Mouse (Mus musculus): ENCODE data around the gene Epb42.

Epb42 gene

DNA sequence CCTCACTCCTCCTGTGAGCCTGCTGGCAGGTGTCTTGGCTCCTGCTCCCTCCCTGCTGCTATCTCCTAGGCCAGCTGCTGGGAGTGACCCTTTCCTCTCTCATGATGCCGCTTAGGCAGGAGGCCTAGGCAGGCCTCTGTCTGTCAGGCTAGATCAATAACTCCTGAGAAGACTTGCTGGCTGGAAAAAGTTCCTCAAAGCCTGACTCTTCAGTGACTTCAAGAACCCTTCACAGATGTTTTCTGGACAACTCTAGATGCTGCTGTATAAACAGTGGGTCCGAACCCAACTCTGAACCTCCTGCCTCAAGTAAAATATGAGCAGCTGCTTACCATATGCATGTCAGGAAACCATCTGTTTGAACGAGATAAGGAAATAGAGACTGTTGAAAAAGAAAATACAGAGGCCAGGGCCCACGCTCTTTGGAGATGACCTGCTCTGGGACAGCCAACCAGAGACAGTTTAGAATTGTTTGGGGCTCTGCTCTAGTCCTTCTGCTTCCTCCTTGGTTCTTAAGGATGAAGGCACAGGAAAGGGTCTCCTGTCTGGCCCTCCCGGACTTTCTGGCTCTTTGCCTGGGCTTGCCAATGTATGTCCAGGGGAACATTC lies at the start of gene Epb42:
TSS of gene Epb42 (minus strand) at position 340 of the 609 bp plus-strand sequence.
- in situ Hi-C loops (cut with MboI, MseI) = loop anchor here in 1 of 2 experiments (10.0 kb wide), 1 partner anchor 982 kb away; no protein-coding TSS in a partner anchor

GRCm38 (mm10) chr2:121085480-121086185 lies 48.8 kb upstream of the Epb42 start, which contains the start of gene Tgm5:
Gene Tgm5 (minus strand): TSS chr2:121085841.
- in situ Hi-C loops (cut with MboI, MseI) = loop anchor here in 1 of 2 experiments (5.0 kb wide), 1 partner anchor 43 kb away; no protein-coding TSS in a partner anchor

- in situ Hi-C loops (cut with MboI, MseI) = no loop called here
Observed at GRCm38 (mm10) chr2:121082626-121083025, 45.8 kb upstream of the Epb42 start.

DNA sequence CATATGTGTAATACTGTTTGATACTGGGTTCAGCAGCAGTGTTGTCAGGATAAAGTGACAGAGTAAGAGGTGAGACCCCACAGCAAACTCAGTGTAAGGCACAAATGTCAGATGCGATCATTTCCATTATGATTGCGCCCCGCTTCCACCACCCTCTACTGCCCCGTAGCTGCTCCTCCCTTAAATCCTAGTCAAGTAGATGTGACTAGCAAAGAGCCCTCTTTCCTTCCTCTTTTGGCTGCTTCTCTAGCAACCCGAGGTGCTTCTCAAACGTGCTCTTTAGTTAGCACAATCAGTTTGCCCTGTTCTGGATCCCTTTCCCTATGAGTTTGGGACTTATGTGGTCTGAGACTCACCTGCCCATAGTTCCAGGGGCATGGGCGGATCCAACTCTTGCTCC lies 37.9 kb upstream of the Epb42 start:
- in situ Hi-C loops (cut with MboI, MseI) = no loop called here

DNA sequence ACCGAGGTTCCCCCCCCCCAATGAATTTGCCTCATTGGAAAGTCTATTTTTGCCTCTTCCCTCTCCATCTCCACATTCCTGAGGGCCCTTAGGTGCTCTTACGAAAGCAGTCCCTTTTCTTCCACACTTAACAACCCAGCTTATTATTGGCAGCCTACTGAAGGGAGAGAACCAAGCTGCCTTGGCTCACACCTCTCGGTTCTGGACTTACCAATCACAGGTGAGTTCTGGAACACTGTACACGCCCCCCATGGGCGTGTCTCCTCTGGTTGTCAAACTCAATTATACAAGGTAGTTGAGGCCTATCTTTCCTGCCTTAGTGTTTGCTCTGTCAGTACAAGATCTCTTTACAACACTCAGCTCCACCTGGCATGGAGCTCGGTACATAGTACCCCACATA lies 35.0 kb upstream of the Epb42 start:
- in situ Hi-C loops (cut with MboI, MseI) = no loop called here

GRCm38 (mm10) chr2:121069506-121069905 lies 32.6 kb upstream of the Epb42 start:
- in situ Hi-C loops (cut with MboI, MseI) = no loop called here

- in situ Hi-C loops (cut with MboI, MseI) = no loop called here
Observed at GRCm38 (mm10) chr2:121067116-121067515, 30.2 kb upstream of the Epb42 start.

- in situ Hi-C loops (cut with MboI, MseI) = no loop called here
Observed at GRCm38 (mm10) chr2:121061315-121061714, 24.4 kb upstream of the Epb42 start.

- in situ Hi-C loops (cut with MboI, MseI) = no loop called here
Observed at GRCm38 (mm10) chr2:121057997-121058396, 21.1 kb upstream of the Epb42 start.

- in situ Hi-C loops (cut with MboI, MseI) = no loop called here
Observed at GRCm38 (mm10) chr2:121055915-121056314, 19.0 kb upstream of the Epb42 start.

DNA sequence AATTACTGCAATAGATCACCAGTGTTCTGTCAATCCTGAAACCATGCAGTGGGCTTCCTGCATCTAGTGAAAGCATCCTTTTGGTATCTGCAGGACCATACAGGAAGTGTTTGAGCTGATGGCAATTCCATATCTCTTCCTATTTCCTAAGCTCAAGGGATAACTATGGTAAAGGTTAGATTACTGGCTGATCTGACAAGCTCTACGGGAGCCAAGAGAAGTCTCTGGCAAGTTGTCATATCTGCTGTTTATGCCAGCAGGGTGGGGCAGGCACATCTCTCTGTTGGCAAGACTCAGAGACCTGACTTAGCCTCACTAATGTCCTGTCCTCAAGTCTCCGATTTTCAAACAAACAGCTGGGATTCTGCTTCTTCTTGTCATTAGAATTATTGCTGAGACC lies 17.2 kb upstream of the Epb42 start:
- in situ Hi-C loops (cut with MboI, MseI) = no loop called here

DNA sequence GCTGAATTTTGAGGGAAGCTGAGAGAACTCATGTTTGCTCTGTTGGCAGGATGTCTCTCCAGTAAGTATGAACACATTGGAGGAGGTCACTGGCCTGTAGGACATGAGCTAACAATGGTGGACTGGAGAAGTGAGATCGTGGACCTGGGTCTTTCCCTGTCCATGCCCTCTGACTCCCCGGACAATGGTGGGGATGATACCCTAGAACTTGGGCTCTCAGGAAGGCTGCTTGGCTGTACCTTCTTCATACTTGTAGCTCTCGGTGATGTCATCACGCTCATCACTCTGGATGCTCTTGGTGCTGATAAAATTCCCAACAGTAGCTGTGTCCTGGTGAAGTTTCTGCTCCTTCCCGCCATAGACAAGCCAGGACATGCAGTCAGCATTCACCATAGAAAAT lies 15.3 kb upstream of the Epb42 start:
- in situ Hi-C loops (cut with MboI, MseI) = no loop called here

GRCm38 (mm10) chr2:121045653-121046052 lies 8.8 kb upstream of the Epb42 start:
- in situ Hi-C loops (cut with MboI, MseI) = no loop called here

GRCm38 (mm10) chr2:121041098-121041497 lies 4.2 kb upstream of the Epb42 start:
- in situ Hi-C loops (cut with MboI, MseI) = loop anchor here in 1 of 2 experiments (5.0 kb wide), 1 partner anchor 46 kb away; the partner anchor contains the start of gene Tgm5

- in situ Hi-C loops (cut with MboI, MseI) = loop anchor here in 1 of 2 experiments (10.0 kb wide), 1 partner anchor 985 kb away; no protein-coding TSS in a partner anchor
Observed at GRCm38 (mm10) chr2:121039382-121039781, 2.5 kb upstream of the Epb42 start.

- in situ Hi-C loops (cut with MboI, MseI) = loop anchor here in 1 of 2 experiments (10.0 kb wide), 1 partner anchor 984 kb away; no protein-coding TSS in a partner anchor
Observed at GRCm38 (mm10) chr2:121038851-121039250, 2.0 kb upstream of the Epb42 start.

DNA sequence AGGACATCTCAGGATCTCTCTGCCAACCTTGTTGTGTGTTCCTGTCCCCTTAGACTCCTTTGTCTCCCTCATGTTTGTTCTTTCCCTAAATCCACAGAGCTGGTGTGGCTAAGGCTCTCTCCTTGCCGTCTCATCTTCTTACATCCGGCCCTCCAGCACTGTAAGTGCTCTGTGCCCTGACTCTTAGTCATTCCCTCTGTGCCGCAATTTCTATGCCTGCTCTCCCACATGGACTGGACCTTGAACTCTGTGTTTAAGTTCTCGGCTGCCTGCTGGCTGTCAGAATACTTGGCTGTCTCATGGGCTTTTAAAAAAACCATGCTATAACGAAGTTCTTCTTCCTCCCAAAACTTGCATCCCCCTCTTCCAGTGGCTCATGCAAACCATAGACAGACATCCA lies 14.0 kb downstream of the Epb42 start:
- in situ Hi-C loops (cut with MboI, MseI) = no loop called here

DNA sequence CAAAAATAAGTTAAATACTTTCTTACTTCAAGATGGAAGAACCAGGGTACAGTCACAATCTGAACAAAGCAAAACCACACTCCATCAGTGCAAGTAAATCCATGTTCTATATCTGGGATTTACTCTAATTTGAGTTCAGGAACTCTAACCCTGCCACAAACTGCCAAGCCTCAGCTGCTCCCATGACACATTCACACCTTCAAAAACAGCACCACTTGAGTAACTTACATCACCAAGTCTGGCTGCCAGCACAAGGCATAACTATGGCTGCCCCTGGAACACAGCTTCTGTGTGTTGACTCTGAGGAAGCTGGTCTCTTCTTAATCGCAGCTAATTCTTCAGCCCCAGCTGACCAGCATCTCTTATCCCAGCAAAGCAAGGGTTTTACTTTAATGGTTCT lies 19.7 kb downstream of the Epb42 start:
- in situ Hi-C loops (cut with MboI, MseI) = no loop called here

DNA sequence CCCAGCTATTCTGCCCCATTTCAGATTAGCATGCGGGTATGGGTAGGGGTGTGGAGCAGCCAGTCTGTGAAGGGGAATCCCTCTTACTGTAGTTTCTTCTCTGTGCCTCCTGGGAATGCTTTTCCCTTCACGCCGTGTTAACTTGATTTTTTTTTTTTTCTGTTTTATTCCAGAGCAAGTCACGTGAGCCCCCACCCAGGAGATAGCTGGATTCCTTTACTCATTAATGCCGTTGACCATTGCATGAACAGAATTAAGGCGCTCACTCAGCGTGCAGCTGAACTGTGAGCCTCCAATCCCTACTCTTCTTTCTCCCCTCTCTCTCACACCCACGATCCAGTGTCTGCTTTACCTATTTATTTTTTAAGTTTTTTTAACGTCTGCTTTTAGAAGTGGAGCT lies 20.6 kb downstream of the Epb42 start:
- in situ Hi-C loops (cut with MboI, MseI) = no loop called here

DNA sequence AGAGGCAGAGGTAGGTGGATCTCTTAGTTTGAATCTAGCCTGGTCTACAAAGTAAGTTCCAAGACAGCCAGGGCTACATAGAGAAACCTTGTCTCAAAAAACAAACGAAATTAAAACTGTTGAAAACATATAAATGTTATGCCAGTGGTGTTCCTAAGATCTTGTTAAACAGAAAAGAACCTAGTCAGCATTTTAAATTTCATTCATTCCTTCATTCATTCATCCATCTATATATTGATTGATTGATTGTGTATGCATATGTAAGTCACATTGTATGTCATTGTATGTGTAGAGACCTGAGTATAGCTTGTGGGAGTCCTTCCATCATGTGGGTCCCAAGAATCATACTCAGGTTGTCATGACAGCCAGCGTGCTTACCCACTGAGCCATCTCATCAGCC lies 21.4 kb downstream of the Epb42 start:
- in situ Hi-C loops (cut with MboI, MseI) = no loop called here

DNA sequence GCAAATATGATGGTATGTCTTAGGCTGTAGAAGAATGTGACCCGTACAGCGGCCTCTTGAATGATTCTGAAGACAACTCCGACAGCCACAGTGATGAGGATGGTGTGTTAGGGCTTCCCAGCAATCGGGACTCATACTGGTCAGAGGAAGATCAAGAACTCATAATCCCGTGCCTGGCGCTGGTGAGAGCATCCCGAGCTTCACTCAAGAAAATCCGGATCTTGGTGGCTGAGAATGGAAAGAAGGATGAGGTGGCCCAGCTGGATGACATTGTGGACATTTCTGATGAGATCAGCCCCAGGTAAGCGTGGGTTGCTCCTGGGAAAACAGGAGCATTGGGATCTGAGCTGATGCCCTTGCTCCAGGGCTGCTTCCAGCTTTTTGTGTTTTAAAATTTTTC lies 24.2 kb downstream of the Epb42 start:
- in situ Hi-C loops (cut with MboI, MseI) = no loop called here

GRCm38 (mm10) chr2:121009071-121009677 lies 27.7 kb downstream of the Epb42 start:
- in situ Hi-C loops (cut with MboI, MseI) = no loop called here

DNA sequence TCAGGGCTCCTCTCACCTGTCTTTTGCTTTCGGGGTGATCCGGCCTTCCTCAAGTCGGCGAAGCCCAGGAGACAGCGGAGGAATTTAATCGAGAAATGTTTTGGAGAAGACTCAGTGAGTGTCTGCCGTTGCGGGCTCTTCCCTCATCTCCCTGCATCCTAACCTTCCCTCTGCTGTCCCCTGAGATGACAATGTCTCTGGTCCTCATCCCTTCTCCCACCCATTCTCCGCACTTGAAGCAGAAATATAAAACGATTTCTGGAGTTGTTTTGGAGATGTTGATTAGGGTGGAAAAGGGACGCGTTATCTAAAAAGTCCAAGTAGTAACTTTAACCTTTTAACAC lies 28.2 kb downstream of the Epb42 start:
- in situ Hi-C loops (cut with MboI, MseI) = no loop called here

Measured in T-helper 17 cell (primary cell).